Mouse (Mus musculus) bone marrow, adult 2 months (tissue): ENCODE measurements around the gene Gm20604.

Source experiments
- CTCF ChIP-seq: fragments of 200-500 bp; IDR thresholded peaks from 2 replicates; pipeline ENCODE4 v1.5.1; 2011; ENCODE audit warnings: low read length, control low read depth; ENCODE audit not compliant: control insufficient read depth, insufficient read depth
- POLR2A ChIP-seq: fragments of 200-500 bp; IDR thresholded peaks from 2 replicates; pipeline ENCODE4 v1.6.1; 2011; ENCODE audit warnings: low read depth, mild to moderate bottlenecking, control low read depth, low read length, borderline replicate concordance; ENCODE audit not compliant: control insufficient read depth

- TF ChIP-seq CTCF = no peak
- no peak for TF ChIP-seq POLR2A
Observed at GRCm38 (mm10) chr12:102713153-102713865, 45.2 kb downstream of the Gm20604 start.
